Mouse (Mus musculus) forebrain, embryonic 12.5 days (tissue): ENCODE data around the gene Ccdc167. TPM values are rescaled to one million over a fixed set of nuclear protein-coding genes. Genes with fewer than 3 reads are reported as not detected.
A peak's percentile ranks its signal among the peaks of the same experiment; 100 is the strongest.
"Not testable (repeated sequence)": the region's sequence is repeated elsewhere in the genome, so short reads cannot be mapped to it uniquely, and the experiment has no call there.

Source experiments
- ATAC-seq: fragments of 200-750 bp; cut with Nextera tagmentation; 2 replicates; pipeline ENCODE4 v1.8.0; 2017; ENCODE audit warnings: moderate TSS enrichment; ENCODE audit not compliant: low FRiP score
- H3K27ac ChIP-seq: fragments of 300-500 bp; sonication (generic); 2 replicates; pipeline ENCODE4 v1.5.1; 2016; ENCODE audit warnings: mild to moderate bottlenecking
- H3K27me3 ChIP-seq: fragments of 300-500 bp; sonication (generic); 2 replicates; pipeline ENCODE4 v1.6.1; 2016; ENCODE audit warnings: mild to moderate bottlenecking
- H3K36me3 ChIP-seq: fragments of 300-500 bp; sonication (generic); replicated peaks from 2 replicates; pipeline ENCODE4 v1.6.1; 2016; ENCODE audit warnings: mild to moderate bottlenecking
- H3K4me1 ChIP-seq: fragments of 300-500 bp; sonication (generic); 2 replicates; pipeline ENCODE4 v1.6.1; 2016
- H3K4me2 ChIP-seq: fragments of 300-500 bp; sonication (generic); 2 replicates; pipeline ENCODE4 v1.6.1; 2016; ENCODE audit warnings: mild to moderate bottlenecking, moderate library complexity
- H3K4me3 ChIP-seq: fragments of 300-500 bp; sonication (generic); replicated peaks from 2 replicates; pipeline ENCODE4 v1.5.1; 2016; ENCODE audit warnings: mild to moderate bottlenecking
- H3K9ac ChIP-seq: fragments of 300-500 bp; sonication (generic); 2 replicates; pipeline ENCODE4 v1.6.1; 2016; ENCODE audit warnings: mild to moderate bottlenecking
- H3K9me3 ChIP-seq: fragments of 300-500 bp; sonication (generic); 2 replicates; pipeline ENCODE4 v1.6.1; 2016
- WGBS: fragments of 180-500 bp; shearing (Covaris S2); methylation state at CpG from one replicate; pipeline ENCODE4 v1.1.7; 2016; 5-methylcytosine and 5-hydroxymethylcytosine counted together
- polyA plus RNA-seq: library from polyadenylated mRNA; unstranded; fragments of >200 nt; fragmentation: Nextera tagmentation; extraction: Ambion mirVana; gene quantifications from 2 replicates; pipeline ENCODE4 v1.2.1, GENCODE M21; 2016

Gene Ccdc167
- polyA plus RNA-seq, 1 experiment from 2014 or later: 17.8 TPM

DNA sequence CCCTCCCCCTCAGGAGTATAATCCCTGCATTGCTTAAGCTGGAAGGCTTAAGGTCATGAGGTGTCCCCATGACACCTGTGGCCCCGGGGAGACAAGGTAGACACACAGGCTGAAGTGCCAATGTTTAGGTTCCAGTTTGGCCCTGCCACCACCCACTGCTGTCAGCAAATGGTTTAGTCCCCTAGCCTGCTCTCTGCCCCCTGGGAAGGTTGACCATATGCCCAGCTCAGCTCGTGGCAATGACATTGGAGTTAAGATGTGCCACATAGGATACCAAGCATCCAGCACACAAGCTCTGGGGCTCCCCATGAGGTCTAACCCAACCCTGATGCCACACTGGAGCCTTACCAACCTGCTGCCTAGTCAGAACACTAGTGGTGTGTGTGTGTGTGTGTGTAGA, 15.7 kb upstream of the Ccdc167 start:
- no peak overlapping the region for H3K4me2 ChIP-seq
- no peaks in the 10 kb centered on the region for H3K36me3 ChIP-seq
- no peak overlapping the region for H3K9ac ChIP-seq
- H3K4me1 ChIP-seq: peaks cover 47% of the 10 kb centered on the region
- no peaks in the 10 kb centered on the region for H3K9me3 ChIP-seq
- 79% methylated on average over 2 of the region's 2 CpGs for WGBS
- H3K27me3 ChIP-seq: no peaks in the 10 kb centered on the region
- peak overlapping the region; percentile 43; the same call in 1 of the 2 replicates for H3K27ac ChIP-seq
- no peak overlapping the region for H3K4me3 ChIP-seq
- no peak for ATAC-seq

DNA sequence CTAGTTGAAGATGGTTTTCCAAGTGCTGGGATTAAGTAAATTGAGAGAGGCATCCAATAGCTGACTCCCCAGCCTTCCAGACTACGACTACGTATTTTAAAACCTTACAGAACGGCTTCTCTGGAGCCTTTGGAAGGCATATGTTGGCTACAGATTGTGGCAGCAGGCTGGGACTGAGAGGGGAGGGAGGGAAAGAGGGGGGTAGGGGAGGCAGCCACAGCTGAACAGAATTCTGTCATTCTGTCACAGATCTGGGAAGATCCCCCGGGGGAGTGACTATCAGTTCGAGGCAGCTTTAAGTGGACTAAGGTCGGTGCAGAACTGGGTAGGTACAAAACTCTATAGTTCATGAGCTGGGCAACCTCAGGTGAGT, 15.1 kb upstream of the Ccdc167 start:
- 70% methylated on average over 6 of the region's 6 CpGs for WGBS
- ATAC-seq: no peak
- H3K4me3 ChIP-seq: no peak overlapping the region
- no peak overlapping the region for H3K9ac ChIP-seq
- H3K36me3 ChIP-seq: no peaks in the 10 kb centered on the region
- H3K4me2 ChIP-seq: no peak overlapping the region
- H3K27me3 ChIP-seq: no peaks in the 10 kb centered on the region
- H3K27ac ChIP-seq: peak overlapping the region; percentile 76
- H3K9me3 ChIP-seq: no peaks in the 10 kb centered on the region
- peaks cover 46% of the 10 kb centered on the region for H3K4me1 ChIP-seq

DNA sequence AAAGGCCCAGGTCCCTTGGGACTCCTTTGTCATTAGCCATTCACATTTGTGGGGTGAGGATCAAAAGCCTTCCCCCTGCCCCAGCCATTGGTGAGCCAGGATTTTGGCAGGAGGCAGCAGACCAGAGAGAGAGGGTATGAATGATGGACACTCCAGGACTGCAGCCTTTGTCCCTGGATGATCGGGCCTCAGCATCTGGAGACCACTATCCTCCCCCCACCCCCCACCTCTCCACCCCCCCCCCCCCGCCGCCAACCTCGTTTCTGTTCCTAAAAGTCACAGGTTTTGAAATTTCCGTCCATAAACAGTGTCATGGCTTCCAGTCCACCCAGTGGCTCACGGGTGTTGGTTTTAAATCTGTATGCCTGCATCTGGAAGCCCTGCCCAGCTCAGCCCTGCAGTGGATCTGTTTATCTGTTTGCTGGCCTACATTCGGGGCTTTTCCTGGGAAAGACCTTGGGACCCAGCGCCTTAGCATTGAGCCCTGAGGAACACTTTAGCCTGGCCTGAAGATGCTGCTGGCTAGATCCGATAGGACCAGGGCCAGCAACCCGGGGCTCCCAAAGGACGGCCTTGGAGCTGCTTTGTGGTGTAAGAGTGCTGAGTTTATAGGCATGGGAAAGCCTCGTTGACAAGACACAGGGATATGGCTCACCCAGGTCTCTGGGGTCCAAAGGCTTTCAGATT, 14.6 kb upstream of the Ccdc167 start:
- Histone ChIP-seq H3K9ac (no peak overlapping the region; the same call in 1 of the 2 replicates), H3K4me3 (no peak overlapping the region), H3K9me3 (no peaks in the 10 kb centered on the region), H3K36me3 (no peaks in the 10 kb centered on the region), H3K27me3 (no peaks in the 10 kb centered on the region), H3K27ac (peak overlapping the region; percentile 76), H3K4me1 (peaks cover 41% of the 10 kb centered on the region), H3K4me2 (no peak overlapping the region)
- WGBS: 44% methylated on average over 12 of the region's 12 CpGs
- no peak; the same call in 1 of the 2 replicates for ATAC-seq

DNA sequence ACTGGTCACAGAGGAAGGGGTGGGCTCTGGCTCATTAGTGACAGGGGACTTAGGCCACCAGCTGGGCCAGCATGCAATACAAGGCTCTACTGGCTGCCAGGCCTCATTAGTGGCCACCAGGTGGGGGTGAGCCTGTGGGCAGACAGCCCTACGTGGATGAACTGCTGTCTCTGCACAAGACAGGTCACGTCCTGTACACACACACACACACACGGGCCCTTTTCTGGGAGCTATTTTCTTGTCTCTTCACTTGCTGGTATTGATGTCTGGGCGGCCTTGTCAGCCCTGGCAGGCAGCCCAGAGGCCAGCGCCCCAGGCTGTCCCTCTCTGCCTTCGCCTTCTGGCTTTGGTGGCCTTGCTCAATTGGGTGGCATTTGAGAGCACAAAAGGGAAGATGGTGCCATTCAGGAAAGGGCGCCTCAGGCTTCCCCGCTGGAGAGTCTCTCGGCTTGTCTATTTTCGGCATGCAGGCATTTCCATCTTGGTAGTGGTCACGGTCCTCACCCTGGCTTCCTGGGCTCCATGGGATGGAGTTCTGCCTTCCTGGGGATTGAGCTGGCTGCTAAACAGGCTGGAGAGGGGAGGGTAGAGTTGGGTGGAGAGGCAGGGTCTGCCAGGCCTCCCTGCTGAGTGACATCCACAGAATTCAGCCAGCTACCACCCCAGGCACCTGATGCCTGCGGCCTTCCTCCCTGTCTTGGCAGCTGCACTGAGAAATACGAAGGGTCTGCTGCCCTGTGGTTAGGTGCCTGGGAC, 13.8 kb upstream of the Ccdc167 start:
- peak; percentile 49 for ATAC-seq
- H3K9me3 ChIP-seq: no peaks in the 10 kb centered on the region
- no peak overlapping the region for H3K4me3 ChIP-seq
- 15% methylated on average over 13 of the region's 13 CpGs for WGBS
- no peak overlapping the region for H3K4me2 ChIP-seq
- peaks cover 34% of the 10 kb centered on the region for H3K4me1 ChIP-seq
- H3K36me3 ChIP-seq: no peaks in the 10 kb centered on the region
- peak overlapping the region; percentile 76 for H3K27ac ChIP-seq
- H3K9ac ChIP-seq: no peak overlapping the region; the same call in 1 of the 2 replicates
- H3K27me3 ChIP-seq: peaks cover under 1% of the 10 kb centered on the region; the same call in 1 of the 2 replicates

DNA sequence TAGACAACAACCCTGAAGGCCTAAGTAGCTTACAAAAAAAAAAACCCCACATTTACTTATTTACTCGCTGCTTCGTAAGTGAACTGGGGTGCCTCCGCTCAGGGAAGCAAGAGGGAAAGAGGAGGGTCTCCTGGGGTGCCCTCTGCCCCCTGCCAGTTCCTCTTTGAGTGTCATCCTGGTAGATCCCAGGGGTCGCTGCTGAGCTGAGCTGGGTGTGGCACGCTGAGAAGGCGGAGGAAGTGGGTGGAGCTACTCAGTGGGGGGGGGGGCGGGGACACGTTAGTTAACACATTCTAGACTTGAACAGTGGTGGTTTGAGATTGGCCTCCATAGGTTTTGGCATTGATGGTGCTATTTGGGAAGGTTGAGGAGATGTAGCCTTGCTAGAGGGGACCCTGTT, 11.2 kb upstream of the Ccdc167 start:
- no peak overlapping the region for H3K4me2 ChIP-seq

GRCm38 (mm10) chr17:29725027-29725620, 8.3 kb upstream of the Ccdc167 start:
- WGBS: 79% methylated on average over 6 of the region's 6 CpGs
- Histone ChIP-seq H3K36me3 (no peaks in the 10 kb centered on the region), H3K9me3 (no peaks in the 10 kb centered on the region), H3K27me3 (peaks cover 4% of the 10 kb centered on the region; the same call in 1 of the 2 replicates), H3K4me3 (no peak overlapping the region), H3K4me2 (no peak overlapping the region), H3K4me1 (peaks cover 3% of the 10 kb centered on the region), H3K27ac (no peak overlapping the region), H3K9ac (no peak overlapping the region)
- no peak for ATAC-seq

More for the DNA sequence above, 11.2 kb upstream of the Ccdc167 start:
- Histone ChIP-seq H3K4me1 (peaks cover 22% of the 10 kb centered on the region), H3K4me3 (no peak overlapping the region), H3K27ac (no peak overlapping the region), H3K36me3 (no peaks in the 10 kb centered on the region), H3K27me3 (peaks cover 3% of the 10 kb centered on the region; the same call in 1 of the 2 replicates), H3K9me3 (no peaks in the 10 kb centered on the region), H3K9ac (no peak overlapping the region)
- WGBS: 63% methylated on average over 8 of the region's 8 CpGs
- no peak for ATAC-seq

- H3K27me3 ChIP-seq: peaks cover 7% of the 10 kb centered on the region; the same call in 1 of the 2 replicates
- H3K9me3 ChIP-seq: no peaks in the 10 kb centered on the region
- H3K27ac ChIP-seq: no peak overlapping the region
- no peaks in the 10 kb centered on the region for H3K36me3 ChIP-seq
- H3K9ac ChIP-seq: no peak overlapping the region
- no peaks in the 10 kb centered on the region for H3K4me1 ChIP-seq
- no peak overlapping the region for H3K4me2 ChIP-seq
- WGBS: 79% methylated on average over 6 of the region's 6 CpGs
- no peak for ATAC-seq
- no peak overlapping the region for H3K4me3 ChIP-seq
Observed at GRCm38 (mm10) chr17:29724610-29725009, 7.8 kb upstream of the Ccdc167 start.

DNA sequence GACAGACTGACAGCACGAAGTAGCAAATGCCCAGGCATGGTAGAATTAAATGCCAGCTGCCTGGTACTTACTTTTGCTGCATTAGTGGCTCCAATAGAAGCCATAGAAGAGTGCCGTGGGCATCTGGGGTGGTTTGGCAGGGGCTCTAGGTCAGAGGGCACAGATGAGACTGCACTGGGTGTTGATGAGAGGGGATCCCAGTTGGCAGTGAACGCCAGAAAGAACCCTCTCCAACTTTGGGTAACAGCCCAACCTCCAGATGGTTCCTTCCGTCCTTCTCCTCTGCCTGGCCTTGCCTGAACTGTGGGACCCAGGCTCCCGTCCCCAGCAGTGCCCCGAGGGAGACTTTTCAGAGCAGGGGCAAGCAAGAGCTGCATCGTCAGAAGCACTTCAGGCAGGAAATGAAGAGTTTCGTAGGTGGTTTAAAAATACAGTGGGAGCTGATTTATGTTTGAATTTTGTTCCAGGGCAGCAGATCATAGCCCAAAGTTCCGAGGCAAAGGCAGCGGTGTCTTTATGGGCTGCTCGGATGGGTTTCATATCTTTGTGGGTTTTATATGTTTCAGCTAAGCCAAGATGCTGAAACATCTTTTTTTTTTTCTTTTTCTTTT, 4.0 kb upstream of the Ccdc167 start:
- Histone ChIP-seq H3K4me3 (no peak overlapping the region), H3K27me3 (peaks cover 7% of the 10 kb centered on the region; the same call in 1 of the 2 replicates), H3K36me3 (no peaks in the 10 kb centered on the region), H3K4me1 (peaks cover 12% of the 10 kb centered on the region), H3K27ac (no peak overlapping the region), H3K9me3 (no peaks in the 10 kb centered on the region), H3K9ac (no peak overlapping the region), H3K4me2 (no peak overlapping the region)
- no peak for ATAC-seq
- WGBS: 83% methylated on average over 11 of the region's 11 CpGs

DNA sequence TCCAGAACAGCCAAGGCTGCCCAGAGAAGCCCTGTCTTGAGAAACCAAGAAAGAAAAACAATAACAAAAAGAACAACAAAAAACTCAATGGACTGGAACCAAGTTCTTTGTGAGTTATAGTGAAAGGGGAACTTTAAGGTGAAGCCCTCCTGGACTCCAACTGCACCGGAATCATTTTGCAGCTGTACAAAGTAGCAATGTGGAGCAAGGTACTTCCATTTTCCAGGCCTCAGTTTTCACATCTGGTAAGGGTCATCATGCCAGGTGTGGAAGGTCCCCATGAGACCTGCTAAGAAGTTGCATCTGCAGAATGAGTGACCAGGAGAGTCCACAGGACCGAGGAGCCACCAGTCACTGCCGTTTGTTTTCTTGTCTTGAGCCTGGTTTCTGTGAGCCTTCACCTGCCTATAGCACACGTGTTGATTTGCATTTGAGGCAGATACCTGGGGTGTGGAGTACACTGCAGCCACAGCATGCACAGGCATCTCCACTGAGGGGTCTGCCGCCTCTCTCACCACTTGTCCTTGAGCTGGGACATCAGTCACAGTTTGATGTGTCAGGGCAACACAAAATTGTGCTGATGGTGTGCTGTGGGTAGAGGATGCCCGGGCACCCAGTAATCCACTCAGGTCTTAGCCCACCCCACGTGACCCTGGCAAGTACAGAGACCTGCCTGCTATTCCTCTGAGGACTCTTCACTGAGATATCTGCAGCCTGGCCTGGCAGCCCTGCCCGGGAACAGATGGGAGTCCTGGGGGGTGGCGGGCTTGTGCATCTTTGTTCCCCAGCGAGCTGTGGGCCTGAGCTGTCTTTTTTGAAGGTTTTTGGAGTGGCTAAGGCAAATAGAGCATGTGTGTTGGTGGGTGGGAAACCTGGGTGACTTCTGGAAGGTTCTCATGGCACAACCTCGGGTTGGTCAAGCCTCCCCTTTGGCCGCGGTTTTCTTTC, 3.1 kb upstream of the Ccdc167 start:
- no peak overlapping the region for H3K4me3 ChIP-seq
- H3K27me3 ChIP-seq: 0 out of 2 replicates have a peak, but pooled peaks cover 4% of the 10 kb centered on the region
- no peak overlapping the region for H3K4me2 ChIP-seq
- H3K27ac ChIP-seq: no peak overlapping the region
- no peak overlapping the region for H3K9ac ChIP-seq
- peaks cover 14% of the 10 kb centered on the region for H3K4me1 ChIP-seq
- no peaks in the 10 kb centered on the region for H3K36me3 ChIP-seq
- ATAC-seq: no peak
- 79% methylated on average over 13 of the region's 13 CpGs for WGBS
- no peaks in the 10 kb centered on the region for H3K9me3 ChIP-seq

DNA sequence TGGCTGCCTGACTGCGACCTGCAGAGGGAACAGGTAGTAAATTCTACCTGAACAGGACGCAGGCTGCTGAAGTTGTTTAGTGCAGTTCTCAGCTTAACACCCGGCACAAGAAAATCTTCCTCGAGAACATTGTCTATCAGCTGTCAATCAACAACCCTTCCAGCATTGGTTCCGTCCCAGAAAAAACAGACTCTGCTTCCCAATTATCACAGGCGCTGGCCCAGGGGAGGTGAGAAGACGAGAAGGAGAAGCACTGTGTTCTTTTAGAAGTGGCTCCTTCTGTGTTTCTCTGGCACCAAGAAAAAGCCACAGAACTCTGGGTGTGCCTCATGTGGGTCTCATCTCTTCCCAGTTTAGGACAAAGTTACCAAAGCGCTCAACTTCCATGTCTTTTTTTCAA, 1.8 kb upstream of the Ccdc167 start:
- peaks cover 14% of the 10 kb centered on the region for H3K4me1 ChIP-seq
- H3K4me2 ChIP-seq: no peak overlapping the region
- WGBS: 83% methylated on average over 8 of the region's 8 CpGs
- H3K27ac ChIP-seq: no peak overlapping the region
- H3K9me3 ChIP-seq: no peaks in the 10 kb centered on the region
- no peak for ATAC-seq
- no peak overlapping the region for H3K4me3 ChIP-seq
- no peaks in the 10 kb centered on the region for H3K36me3 ChIP-seq
- no peak overlapping the region for H3K9ac ChIP-seq
- H3K27me3 ChIP-seq: 0 out of 2 replicates have a peak, but pooled peaks cover 4% of the 10 kb centered on the region

DNA sequence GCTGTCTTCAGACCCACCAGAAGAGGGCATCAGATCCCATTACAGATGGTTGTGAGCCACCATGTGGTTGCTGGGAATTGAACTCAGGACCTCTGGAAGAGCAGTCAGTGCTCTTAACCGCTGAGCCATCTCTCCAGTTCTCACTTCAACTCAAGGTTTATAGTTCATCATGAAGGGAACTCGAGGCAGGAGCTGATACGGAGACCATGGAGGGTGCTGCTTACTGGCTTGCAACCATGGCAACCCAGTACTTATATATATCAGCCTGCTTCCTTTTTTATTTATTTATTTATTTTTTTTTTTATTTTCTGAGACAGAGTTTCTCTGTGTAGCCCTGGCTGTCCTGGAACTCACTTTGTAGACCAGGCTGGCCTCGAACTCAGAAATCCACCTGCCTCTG, 3.1 kb downstream of the Ccdc167 start:
- peaks cover 61% of the 10 kb centered on the region for H3K4me1 ChIP-seq
- not testable (repeated sequence) for H3K27ac ChIP-seq
- WGBS: 98% methylated on average over 4 of the region's 4 CpGs

More for the DNA sequence above, 3.1 kb downstream of the Ccdc167 start:
- not testable (repeated sequence) for H3K9me3 ChIP-seq, H3K27me3 ChIP-seq, H3K36me3 ChIP-seq, H3K9ac ChIP-seq, H3K4me3 ChIP-seq, ATAC-seq, H3K4me2 ChIP-seq
